Mouse (Mus musculus): ENCODE data around the gene Epyc. TPM values are rescaled to one million over a fixed set of nuclear protein-coding genes. Genes with fewer than 3 reads are reported as not detected.

The Epyc gene
- under 1 TPM; 0.47 to 0.60 TPM for total RNA-seq (2021)
- long read RNA-seq, experiment 1, partial matches to known transcripts = 0 of 1 reads
- long read RNA-seq, experiment 1, other reads (novel, unspliced or antisense) = 0 of 1 reads
- long read RNA-seq, experiment 2, partial matches to known transcripts = 0 of 1 reads
- long read RNA-seq, experiment 2, other reads (novel, unspliced or antisense) = 0 of 1 reads

GRCm38 (mm10) chr10:97643768-97644167 lies at the start of gene Epyc:
Gene Epyc, plus strand, starts transcription at chr10:97644068.
- no peak for DNase-seq (ENCODE audit: low spot score in 2 of 2)

GRCm38 (mm10) chr10:97595680-97596079 lies 48.2 kb upstream of the Epyc start:
- DNase-seq (ENCODE audit: low spot score in 2 of 2) = no peak

- no peak for DNase-seq (ENCODE audit: low spot score in 2 of 2)
These were observed 42.1 kb upstream of the Epyc start for GRCm38 (mm10) chr10:97601744-97602143.

GRCm38 (mm10) chr10:97603256-97603655 lies 40.6 kb upstream of the Epyc start:
- DNase-seq (ENCODE audit: low spot score in 2 of 2) = no peak

- DNase-seq (ENCODE audit: low spot score in 2 of 2) = no peak
These were observed 37.3 kb upstream of the Epyc start, which contains the start of gene Kera for GRCm38 (mm10) chr10:97606579-97606978. Gene Kera, plus strand, starts transcription at chr10:97606879.

- no peak for DNase-seq (ENCODE audit: low spot score in 2 of 2)
These were observed 21.5 kb upstream of the Epyc start for GRCm38 (mm10) chr10:97622328-97622727.

- no peak for DNase-seq (ENCODE audit: low spot score in 2 of 2)
These were observed 19.5 kb upstream of the Epyc start for GRCm38 (mm10) chr10:97624381-97624780.

GRCm38 (mm10) chr10:97625116-97625515 lies 18.8 kb upstream of the Epyc start:
- DNase-seq (ENCODE audit: low spot score in 2 of 2) = no peak

GRCm38 (mm10) chr10:97626543-97626942 lies 17.3 kb upstream of the Epyc start:
- no peak for DNase-seq (ENCODE audit: low spot score in 2 of 2)

- no peak for DNase-seq (ENCODE audit: low spot score in 2 of 2)
These were observed 12.8 kb upstream of the Epyc start for GRCm38 (mm10) chr10:97631061-97631460.

GRCm38 (mm10) chr10:97641926-97642325 lies 1.9 kb upstream of the Epyc start:
- DNase-seq (ENCODE audit: low spot score in 2 of 2) = no peak

- no peak for DNase-seq (ENCODE audit: low spot score in 2 of 2)
These were observed 6.5 kb downstream of the Epyc start for GRCm38 (mm10) chr10:97650334-97650733.

- no peak for DNase-seq (ENCODE audit: low spot score in 2 of 2)
These were observed 15.6 kb downstream of the Epyc start for GRCm38 (mm10) chr10:97659489-97659888.

- peak in 1 of 2 experiments; percentile 11 for DNase-seq (ENCODE audit: low spot score in 2 of 2)
These were observed 24.8 kb downstream of the Epyc start for GRCm38 (mm10) chr10:97668656-97669055.

- no peak for DNase-seq (ENCODE audit: low spot score in 2 of 2)
These were observed 26.3 kb downstream of the Epyc start for GRCm38 (mm10) chr10:97670202-97670601.

- DNase-seq (ENCODE audit: low spot score in 2 of 2) = no peak
These were observed 29.4 kb downstream of the Epyc start for GRCm38 (mm10) chr10:97673239-97673638.

- DNase-seq (ENCODE audit: low spot score in 2 of 2) = no peak
These were observed 39.1 kb downstream of the Epyc start for GRCm38 (mm10) chr10:97682981-97683380.

GRCm38 (mm10) chr10:97687198-97687597 lies 43.3 kb downstream of the Epyc start:
- DNase-seq (ENCODE audit: low spot score in 2 of 2) = no peak

GRCm38 (mm10) chr10:97689425-97689824 lies 45.6 kb downstream of the Epyc start:
- no peak for DNase-seq (ENCODE audit: low spot score in 2 of 2)

GRCm38 (mm10) chr10:97692913-97693312 lies 49.0 kb downstream of the Epyc start, which contains the start of gene Ccer1:
Gene Ccer1, plus strand, starts transcription at chr10:97693059.
- peak in 1 of 2 experiments; percentile 24 for DNase-seq (ENCODE audit: low spot score in 2 of 2)

- peak in 1 of 2 experiments; percentile 18 for DNase-seq (ENCODE audit: low spot score in 2 of 2)
These were observed 49.7 kb downstream of the Epyc start for GRCm38 (mm10) chr10:97693398-97694135.

- no peak for DNase-seq (ENCODE audit: low spot score in 2 of 2)
These were observed 58.5 kb downstream of the Epyc start for GRCm38 (mm10) chr10:97702321-97702720.

GRCm38 (mm10) chr10:97704562-97704961 lies 60.7 kb downstream of the Epyc start:
- peak in 1 of 2 experiments; percentile 30 for DNase-seq (ENCODE audit: low spot score in 2 of 2)
